Mouse (Mus musculus) C2C12 (cell line): ENCODE results near the gene Prss12. TPM values are rescaled to one million over a fixed set of nuclear protein-coding genes. Genes with fewer than 3 reads are reported as not detected.

Source experiments
- H3K27me3 ChIP-seq: one replicate; pipeline ENCODE4 v1.6.1; 2011; ENCODE audit not compliant: control insufficient read depth, insufficient read depth, insufficient read length
- H3K36me3 ChIP-seq: one replicate; pipeline ENCODE4 v1.6.1; 2011; ENCODE audit not compliant: control insufficient read depth, insufficient read depth
- H3K4me3 ChIP-seq: one replicate; pipeline ENCODE4 v1.5.1; 2011; ENCODE audit warnings: mild to moderate bottlenecking, control low read depth; ENCODE audit not compliant: poor library complexity, insufficient read depth, severe bottlenecking
- H3K79me2 ChIP-seq: one replicate; pipeline ENCODE4 v1.6.1; 2011; ENCODE audit not compliant: control insufficient read depth, insufficient read depth
- H3K79me3 ChIP-seq: one replicate; pipeline ENCODE4 v1.6.1; 2011; ENCODE audit warnings: low read depth, control low read depth
- H3ac ChIP-seq: one replicate; pipeline ENCODE3; 2011; ENCODE audit warnings: low read depth; ENCODE audit not compliant: control insufficient read depth, insufficient read length
- CEBPB ChIP-seq: IDR thresholded peaks from one replicate; pipeline ENCODE4 v1.6.1; 2011; ENCODE audit warnings: low read depth, mild to moderate bottlenecking, control low read depth, moderate library complexity
- CTCF ChIP-seq: IDR thresholded peaks from one replicate; pipeline ENCODE4 v1.5.1; 2011; ENCODE audit not compliant: control insufficient read depth, insufficient read depth, insufficient read length
- FOSL1 ChIP-seq: IDR thresholded peaks from one replicate; pipeline ENCODE4 v1.8.0; 2011; ENCODE audit warnings: mild to moderate bottlenecking, low read length; ENCODE audit not compliant: poor library complexity, insufficient read depth, severe bottlenecking
- MAX ChIP-seq: IDR thresholded peaks from one replicate; pipeline ENCODE4 v1.6.1; 2011; ENCODE audit warnings: mild to moderate bottlenecking, control low read depth
- MYOD1 ChIP-seq: IDR thresholded peaks from one replicate; pipeline ENCODE4 v1.6.1; 2011; ENCODE audit warnings: low read depth; ENCODE audit not compliant: control insufficient read depth, insufficient read length
- MYOG ChIP-seq: IDR thresholded peaks from one replicate; pipeline ENCODE4 v1.6.1; 2011; ENCODE audit not compliant: control insufficient read depth, insufficient read length; ENCODE audit errors: extremely low read depth
- USF1 ChIP-seq: IDR thresholded peaks from one replicate; pipeline ENCODE4 v1.6.1; 2011; ENCODE audit warnings: low read depth, mild to moderate bottlenecking, control low read depth, moderate library complexity
- polyA plus RNA-seq: library from polyadenylated mRNA; unstranded; fragments of >200 nt; fragmentation: generic; extraction: Trizol; gene quantifications from one replicate; pipeline ENCODE4 v1.2.1, GENCODE M21; 2012; ENCODE audit warnings: missing spikeins

The Prss12 gene
- polyA plus RNA-seq, 1 experiment, result 0.30 TPM

GRCm38 (mm10) chr3:123506699-123507662 is 60.3 kb downstream of the Prss12 start:
- peaks cover 30% of the 10 kb centered on the region for H3K36me3 ChIP-seq
- peaks cover 16% of the 10 kb centered on the region for H3K79me2 ChIP-seq

GRCm38 (mm10) chr3:123507663-123508055 is 60.9 kb downstream of the Prss12 start:
- peaks cover 30% of the 10 kb centered on the region for H3K36me3 ChIP-seq
- H3K79me2 ChIP-seq, result peaks cover 16% of the 10 kb centered on the region
- H3K27me3 ChIP-seq, result no peaks in the 10 kb centered on the region
- peak overlapping the region; percentile 83 for H3ac ChIP-seq
- no peak for TF ChIP-seq CEBPB
- no peak for TF ChIP-seq FOSL1
- TF ChIP-seq MAX, result no peak
- no peak for TF ChIP-seq USF1
- no peak for TF ChIP-seq CTCF
- no peak for TF ChIP-seq MYOG
- TF ChIP-seq MYOD1, result no peak
- peaks cover 16% of the 10 kb centered on the region for H3K79me3 ChIP-seq
- H3K4me3 ChIP-seq, result peak overlapping the region; percentile 84

More at GRCm38 (mm10) chr3:123506699-123507662, 60.3 kb downstream of the Prss12 start:
- Histone ChIP-seq H3ac (peak overlapping the region; percentile 83), H3K27me3 (no peaks in the 10 kb centered on the region), H3K79me3 (peaks cover 16% of the 10 kb centered on the region), H3K4me3 (peak overlapping the region; percentile 84)
- TF ChIP-seq MYOD1, result no peak
- no peak for TF ChIP-seq USF1
- no peak for TF ChIP-seq MAX
- no peak for TF ChIP-seq FOSL1
- no peak for TF ChIP-seq MYOG
- no peak for TF ChIP-seq CTCF
- TF ChIP-seq CEBPB, result no peak

GRCm38 (mm10) chr3:123508056-123508674 is 61.5 kb downstream of the Prss12 start:
- Histone ChIP-seq H3K27me3 (no peaks in the 10 kb centered on the region), H3K4me3 (peak overlapping the region; percentile 84), H3K79me3 (peaks cover 16% of the 10 kb centered on the region), H3ac (peak overlapping the region; percentile 88), H3K36me3 (peaks cover 30% of the 10 kb centered on the region), H3K79me2 (peaks cover 16% of the 10 kb centered on the region)
- TF ChIP-seq FOSL1 (no peak), MAX (no peak), USF1 (no peak), MYOG (no peak), CTCF (no peak), CEBPB (no peak), MYOD1 (no peak)

- Histone ChIP-seq H3K79me2 (peaks cover 16% of the 10 kb centered on the region), H3ac (peak overlapping the region; percentile 88), H3K79me3 (peaks cover 16% of the 10 kb centered on the region), H3K4me3 (peak overlapping the region; percentile 84), H3K36me3 (peaks cover 30% of the 10 kb centered on the region), H3K27me3 (no peaks in the 10 kb centered on the region)
- TF ChIP-seq USF1, result no peak
- TF ChIP-seq MAX, result no peak
- no peak for TF ChIP-seq FOSL1
- no peak for TF ChIP-seq CEBPB
- TF ChIP-seq CTCF, result no peak
- no peak for TF ChIP-seq MYOD1
- no peak for TF ChIP-seq MYOG
These were observed 62.1 kb downstream of the Prss12 start for GRCm38 (mm10) chr3:123508675-123509376.

- H3K79me2 ChIP-seq, result peaks cover 13% of the 10 kb centered on the region
- TF ChIP-seq CTCF (no peak), FOSL1 (no peak), MYOG (no peak), MAX (no peak), CEBPB (no peak), USF1 (no peak), MYOD1 (no peak)
- no peak overlapping the region for H3ac ChIP-seq
- peaks cover 12% of the 10 kb centered on the region for H3K79me3 ChIP-seq
- no peaks in the 10 kb centered on the region for H3K27me3 ChIP-seq
- no peak overlapping the region for H3K4me3 ChIP-seq
- peaks cover 10% of the 10 kb centered on the region for H3K36me3 ChIP-seq
These were observed 65.1 kb downstream of the Prss12 start for GRCm38 (mm10) chr3:123511818-123512217.
